Mouse (Mus musculus) hindbrain, embryonic 16.5 days (tissue): ENCODE measurements at regions not wholly inside any gene's neighbourhood (a gene's known extent, or its start where the extent isn't known, plus 50 kb on each side); places are given as distances from the start of the nearest gene placed in this dataset.
A peak's percentile ranks its signal among the peaks of the same experiment; 100 is the strongest.

ENCODE experiments used
- ATAC-seq: fragments of 200-750 bp; cut with Nextera tagmentation; 2 replicates; pipeline ENCODE4 v1.8.0; 2017; ENCODE audit warnings: moderate TSS enrichment, moderate library complexity
- H3K27ac ChIP-seq: fragments of 300-500 bp; sonication (generic); 2 replicates; pipeline ENCODE4 v1.5.1; 2014; ENCODE audit warnings: low read depth, mild to moderate bottlenecking, control low read depth, low read length, moderate library complexity
- H3K27me3 ChIP-seq: fragments of 300-500 bp; sonication (generic); replicated peaks from 2 replicates; pipeline ENCODE4 v1.6.1; 2014; ENCODE audit warnings: low read length; ENCODE audit not compliant: control insufficient read depth, insufficient read depth
- H3K36me3 ChIP-seq: fragments of 300-500 bp; sonication (generic); 2 replicates; pipeline ENCODE4 v1.6.1; 2014; ENCODE audit warnings: mild to moderate bottlenecking, low read length, moderate library complexity, mixed read lengths; ENCODE audit not compliant: control insufficient read depth, insufficient read depth
- H3K4me1 ChIP-seq: fragments of 300-500 bp; sonication (generic); 2 replicates; pipeline ENCODE4 v1.6.1; 2014; ENCODE audit warnings: low read depth, low read length; ENCODE audit not compliant: control insufficient read depth, insufficient read depth
- H3K4me2 ChIP-seq: fragments of 300-500 bp; sonication (generic); 2 replicates; pipeline ENCODE4 v1.6.1; 2014; ENCODE audit warnings: mild to moderate bottlenecking, low read length, control low read depth, moderate library complexity
- H3K4me3 ChIP-seq: fragments of 300-500 bp; sonication (generic); 2 replicates; pipeline ENCODE4 v1.5.1; 2014; ENCODE audit warnings: mild to moderate bottlenecking, low read length, control low read depth, moderate library complexity
- H3K9ac ChIP-seq: fragments of 300-500 bp; sonication (generic); 2 replicates; pipeline ENCODE4 v1.6.1; 2014; ENCODE audit warnings: low read depth, mild to moderate bottlenecking, control low read depth, low read length, moderate library complexity
- H3K9me3 ChIP-seq: fragments of 300-500 bp; sonication (generic); 2 replicates; pipeline ENCODE4 v1.6.1; 2014; ENCODE audit warnings: mild to moderate bottlenecking, low read length, moderate library complexity; ENCODE audit not compliant: control insufficient read depth
- WGBS: fragments of 180-500 bp; shearing (Covaris S2); extraction: QIAGEN DNeasy Blood & Tissue Kit; methylation state at CpG from one replicate; pipeline ENCODE4 v1.1.7; 2014; 5-methylcytosine and 5-hydroxymethylcytosine counted together
- microRNA-seq: library from miRNA; unstranded; fragments of <30 nt; microRNA quantifications from one replicate; pipeline ENCODE4, GENCODE M21; 2017

- Histone ChIP-seq H3K4me2 (no peak overlapping the region), H3K9me3 (no peaks in the 10 kb centered on the region), H3K4me1 (no peaks in the 10 kb centered on the region), H3K9ac (no peak overlapping the region), H3K27me3 (no peaks in the 10 kb centered on the region), H3K27ac (no peak overlapping the region), H3K4me3 (no peak overlapping the region), H3K36me3 (no peaks in the 10 kb centered on the region)
- WGBS: 91% methylated on average over 2 of the region's 2 CpGs
- ATAC-seq: no peak
These were observed 301.5 kb downstream of the Lrig3 start for GRCm38 (mm10) chr10:126267321-126267998.

- Histone ChIP-seq H3K4me3 (no peak overlapping the region), H3K9ac (no peak overlapping the region), H3K36me3 (no peaks in the 10 kb centered on the region), H3K27ac (no peak overlapping the region), H3K9me3 (no peaks in the 10 kb centered on the region), H3K27me3 (no peaks in the 10 kb centered on the region), H3K4me2 (no peak overlapping the region), H3K4me1 (no peaks in the 10 kb centered on the region)
- no peak for ATAC-seq
- WGBS: 66% methylated on average over 8 of the region's 8 CpGs
These were observed 291.2 kb downstream of the Lrig3 start for GRCm38 (mm10) chr10:126257171-126257570.

- Histone ChIP-seq H3K9me3 (no peaks in the 10 kb centered on the region), H3K36me3 (no peaks in the 10 kb centered on the region), H3K4me2 (no peak overlapping the region), H3K4me3 (no peak overlapping the region), H3K9ac (no peak overlapping the region), H3K27me3 (no peaks in the 10 kb centered on the region), H3K4me1 (no peaks in the 10 kb centered on the region), H3K27ac (no peak overlapping the region)
- 90% methylated on average over 4 of the region's 4 CpGs for WGBS
- ATAC-seq: no peak
These were observed 288.2 kb downstream of the Lrig3 start for GRCm38 (mm10) chr10:126254198-126254597.

- H3K36me3 ChIP-seq: no peaks in the 10 kb centered on the region
- no peaks in the 10 kb centered on the region for H3K9me3 ChIP-seq
- 56% methylated on average over 12 of the region's 12 CpGs for WGBS
- H3K9ac ChIP-seq: no peak overlapping the region
- H3K4me2 ChIP-seq: peak overlapping the region; percentile 1; the same call in 1 of the 2 replicates
- H3K4me1 ChIP-seq: no peaks in the 10 kb centered on the region
- H3K4me3 ChIP-seq: no peak overlapping the region
- no peaks in the 10 kb centered on the region for H3K27me3 ChIP-seq
- no peak overlapping the region for H3K27ac ChIP-seq
- ATAC-seq: no peak
These were observed 283.2 kb downstream of the Lrig3 start for GRCm38 (mm10) chr10:126249176-126249575.

GRCm38 (mm10) chr10:126243051-126243450, 277.1 kb downstream of the Lrig3 start:
- H3K4me2 ChIP-seq: no peak overlapping the region
- H3K9me3 ChIP-seq: no peaks in the 10 kb centered on the region
- 81% methylated on average over 7 of the region's 7 CpGs for WGBS
- H3K27ac ChIP-seq: no peak overlapping the region
- H3K27me3 ChIP-seq: no peaks in the 10 kb centered on the region
- no peaks in the 10 kb centered on the region for H3K36me3 ChIP-seq
- ATAC-seq: no peak
- no peak overlapping the region for H3K4me3 ChIP-seq
- no peak overlapping the region for H3K9ac ChIP-seq
- H3K4me1 ChIP-seq: no peaks in the 10 kb centered on the region

- WGBS: 43% methylated on average over 4 of the region's 4 CpGs
- H3K9me3 ChIP-seq: no peaks in the 10 kb centered on the region
- H3K4me2 ChIP-seq: no peak overlapping the region
- H3K27me3 ChIP-seq: no peaks in the 10 kb centered on the region
- ATAC-seq: no peak
- no peak overlapping the region for H3K27ac ChIP-seq
- no peak overlapping the region for H3K9ac ChIP-seq
- no peak overlapping the region for H3K4me3 ChIP-seq
- no peaks in the 10 kb centered on the region for H3K4me1 ChIP-seq
- no peaks in the 10 kb centered on the region for H3K36me3 ChIP-seq
These were observed 273.6 kb downstream of the Lrig3 start for GRCm38 (mm10) chr10:126239536-126239935.

Small RNA genes lying in the stretch of these regions (microRNA-seq; reads per million reads assigned to microRNA genes)
- 6.5 reads per million, percentile 21 among the genes with 10 or more reads in this experiment for gene Mir378d
